Mouse (Mus musculus): Measurements from ENCODE around the gene Arl16. TPM values are rescaled to one million over a fixed set of nuclear protein-coding genes. Genes with fewer than 3 reads are reported as not detected.

Arl16 gene
- total RNA-seq, 4 experiments from 2014 or later = 10.7 to 12.1 (median 11.8) TPM

GRCm38 (mm10) chr11:120492024-120492877 is 24.8 kb upstream of the Arl16 start:
- peak; percentile 45 for DNase-seq (ENCODE audit: low spot score)

- peak; percentile 90 for DNase-seq (ENCODE audit: low spot score)
Measured at GRCm38 (mm10) chr11:120491317-120492023, 24.1 kb upstream of the Arl16 start, which contains the start of gene Slc25a10. TSS of gene Slc25a10 (plus strand) at chr11:120491840.

GRCm38 (mm10) chr11:120490291-120491046 is 23.1 kb upstream of the Arl16 start:
- no peak for DNase-seq (ENCODE audit: low spot score)

GRCm38 (mm10) chr11:120489054-120489761 is 21.8 kb upstream of the Arl16 start:
- peak; percentile 80 for DNase-seq (ENCODE audit: low spot score)

GRCm38 (mm10) chr11:120488516-120488915 is 21.1 kb upstream of the Arl16 start:
- no peak for DNase-seq (ENCODE audit: low spot score)

- no peak for DNase-seq (ENCODE audit: low spot score)
Measured at GRCm38 (mm10) chr11:120485251-120485650, 17.8 kb upstream of the Arl16 start.

GRCm38 (mm10) chr11:120484265-120484981 is 17.0 kb upstream of the Arl16 start, which contains the start of gene Mrpl12:
TSS of gene Mrpl12 (plus strand) at chr11:120484613.
- DNase-seq (ENCODE audit: low spot score) = peak; percentile 91

GRCm38 (mm10) chr11:120483448-120483934 is 16.1 kb upstream of the Arl16 start:
- no peak for DNase-seq (ENCODE audit: low spot score)

- DNase-seq (ENCODE audit: low spot score) = no peak
Measured at GRCm38 (mm10) chr11:120472052-120472451, 4.6 kb upstream of the Arl16 start.

GRCm38 (mm10) chr11:120467736-120468092 is 307 bp upstream of the Arl16 start:
- no peak for DNase-seq (ENCODE audit: low spot score)

- DNase-seq (ENCODE audit: low spot score) = no peak
Measured at GRCm38 (mm10) chr11:120465521-120465920, 1.9 kb downstream of the Arl16 start.

GRCm38 (mm10) chr11:120464365-120464764 is 3.0 kb downstream of the Arl16 start:
- DNase-seq (ENCODE audit: low spot score) = no peak

GRCm38 (mm10) chr11:120463536-120463935 is 3.9 kb downstream of the Arl16 start:
- DNase-seq (ENCODE audit: low spot score) = no peak

- DNase-seq (ENCODE audit: low spot score) = no peak
Measured at GRCm38 (mm10) chr11:120458847-120459597, 8.4 kb downstream of the Arl16 start.

- DNase-seq (ENCODE audit: low spot score) = peak; percentile 81
Measured at GRCm38 (mm10) chr11:120457772-120458751, 9.3 kb downstream of the Arl16 start, which contains the start of the genes Oxld1 and Ccdc137. TSS of gene Oxld1 (minus strand) at chr11:120458068. TSS of gene Ccdc137 (plus strand) at chr11:120458115.

GRCm38 (mm10) chr11:120457370-120457769 is 10.0 kb downstream of the Arl16 start:
- no peak for DNase-seq (ENCODE audit: low spot score)

GRCm38 (mm10) chr11:120455413-120455812 is 12.0 kb downstream of the Arl16 start:
- no peak for DNase-seq (ENCODE audit: low spot score)

GRCm38 (mm10) chr11:120454965-120455364 is 12.4 kb downstream of the Arl16 start:
- DNase-seq (ENCODE audit: low spot score) = no peak
